Mouse (Mus musculus) retina, postnatal 1 day (tissue): ENCODE measurements at regions not wholly inside any gene's neighbourhood (a gene's known extent, or its start where the extent isn't known, plus 50 kb on each side); places are given as distances from the start of the nearest gene placed in this dataset.

Experiments
- DNase-seq: peaks from one replicate; pipeline ENCODE4 v3.0.0-alpha.2; 2012

DNA sequence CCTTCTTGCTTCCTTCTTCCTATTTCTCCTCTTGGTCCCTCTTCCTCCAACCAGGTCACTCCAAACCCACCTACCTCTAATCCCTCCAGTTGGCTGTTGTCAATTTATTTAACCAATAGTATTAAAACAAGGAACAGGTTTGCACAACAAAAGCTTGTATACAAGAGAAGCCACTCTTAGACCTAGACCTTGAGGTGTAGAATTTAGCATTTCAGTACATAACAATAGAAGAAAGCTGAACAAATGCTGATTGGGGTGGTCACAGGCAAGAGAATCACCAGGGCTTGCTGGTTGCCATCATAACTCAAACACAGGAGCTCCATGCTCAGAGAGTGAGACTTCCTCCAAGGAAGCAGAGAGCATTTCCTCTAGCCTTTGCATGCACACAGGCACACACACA is 272.2 kb downstream of the Slc30a10 start:
- no peak for DNase-seq

DNA sequence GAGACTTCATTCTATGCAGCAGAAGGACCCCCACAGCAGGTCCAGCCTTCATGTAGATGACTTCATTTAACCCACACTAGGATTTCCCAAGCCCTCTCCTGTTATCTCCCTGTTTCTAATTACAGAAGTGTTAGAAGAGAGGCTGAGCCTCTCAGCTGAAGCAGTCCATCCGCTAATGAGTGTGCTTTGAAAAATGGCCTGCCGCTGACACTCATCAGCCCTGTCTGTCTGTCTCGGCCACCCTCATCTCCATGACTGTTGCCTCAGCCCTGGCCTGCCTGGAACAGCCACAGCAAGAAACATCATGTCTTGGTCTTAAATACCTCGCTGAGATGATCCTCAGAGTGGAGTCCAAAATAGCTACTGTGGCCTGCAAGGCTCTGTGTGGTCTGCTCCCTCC is 273.1 kb downstream of the Slc30a10 start:
- peak; percentile 67 for DNase-seq

DNA sequence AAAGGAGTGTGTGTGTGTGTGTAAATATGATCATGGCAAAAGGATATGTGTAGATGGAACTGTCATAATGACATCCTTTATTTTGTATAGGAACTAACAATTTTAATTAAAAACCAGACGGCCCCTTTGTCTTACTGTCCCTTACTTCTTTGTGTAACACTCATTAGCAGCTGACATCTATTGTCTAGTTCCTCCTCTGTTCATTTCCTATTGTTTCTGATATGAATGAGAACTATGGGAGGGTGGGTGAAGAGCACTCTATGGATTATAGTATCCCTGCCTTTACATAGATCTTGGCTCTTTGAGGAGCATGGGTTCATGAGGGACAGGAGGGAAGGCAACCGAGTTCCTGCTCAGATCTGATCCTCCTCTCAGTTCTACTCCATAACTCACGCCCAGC is 273.8 kb downstream of the Slc30a10 start:
- peak; percentile 86 for DNase-seq

DNA sequence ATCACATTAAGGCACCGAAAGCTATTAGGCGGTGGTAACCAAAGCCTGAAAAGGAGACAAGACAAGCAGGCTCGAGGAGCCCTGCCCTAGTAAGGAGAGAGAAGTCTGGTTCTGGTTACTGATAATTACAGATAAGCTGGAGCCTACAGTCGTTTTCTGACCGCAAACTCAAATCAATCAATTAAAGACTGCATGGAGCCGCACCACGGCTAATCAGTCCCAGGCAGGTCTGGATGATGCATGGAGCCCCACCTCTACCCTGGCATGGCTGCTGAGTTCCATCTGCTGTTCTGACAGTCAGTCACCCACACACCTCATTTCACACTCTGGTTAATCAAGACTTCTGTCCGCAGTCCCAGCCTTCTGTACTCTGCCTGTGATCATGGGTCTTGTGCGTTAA is 276.4 kb downstream of the Slc30a10 start:
- peak; percentile 7 for DNase-seq

DNA sequence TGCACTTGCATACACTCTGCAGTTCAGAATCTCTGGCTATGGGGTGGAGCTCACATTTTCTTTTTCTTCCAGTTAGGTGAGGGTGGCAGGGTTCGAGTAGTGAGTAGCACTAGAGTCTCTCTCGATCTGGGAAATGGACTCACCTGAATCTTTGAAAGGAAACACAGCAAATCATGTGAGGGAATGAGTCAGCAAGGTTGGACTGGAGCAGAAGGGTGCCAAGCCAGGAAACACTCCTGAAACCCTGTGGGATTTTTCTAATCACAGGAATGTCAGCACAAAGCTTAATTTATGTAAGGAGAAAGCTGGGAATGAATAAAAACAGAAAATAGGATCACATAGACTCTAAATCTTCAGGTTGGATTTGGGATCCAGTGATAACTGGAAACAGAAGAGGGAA is 282.1 kb downstream of the Slc30a10 start:
- no peak for DNase-seq

DNA sequence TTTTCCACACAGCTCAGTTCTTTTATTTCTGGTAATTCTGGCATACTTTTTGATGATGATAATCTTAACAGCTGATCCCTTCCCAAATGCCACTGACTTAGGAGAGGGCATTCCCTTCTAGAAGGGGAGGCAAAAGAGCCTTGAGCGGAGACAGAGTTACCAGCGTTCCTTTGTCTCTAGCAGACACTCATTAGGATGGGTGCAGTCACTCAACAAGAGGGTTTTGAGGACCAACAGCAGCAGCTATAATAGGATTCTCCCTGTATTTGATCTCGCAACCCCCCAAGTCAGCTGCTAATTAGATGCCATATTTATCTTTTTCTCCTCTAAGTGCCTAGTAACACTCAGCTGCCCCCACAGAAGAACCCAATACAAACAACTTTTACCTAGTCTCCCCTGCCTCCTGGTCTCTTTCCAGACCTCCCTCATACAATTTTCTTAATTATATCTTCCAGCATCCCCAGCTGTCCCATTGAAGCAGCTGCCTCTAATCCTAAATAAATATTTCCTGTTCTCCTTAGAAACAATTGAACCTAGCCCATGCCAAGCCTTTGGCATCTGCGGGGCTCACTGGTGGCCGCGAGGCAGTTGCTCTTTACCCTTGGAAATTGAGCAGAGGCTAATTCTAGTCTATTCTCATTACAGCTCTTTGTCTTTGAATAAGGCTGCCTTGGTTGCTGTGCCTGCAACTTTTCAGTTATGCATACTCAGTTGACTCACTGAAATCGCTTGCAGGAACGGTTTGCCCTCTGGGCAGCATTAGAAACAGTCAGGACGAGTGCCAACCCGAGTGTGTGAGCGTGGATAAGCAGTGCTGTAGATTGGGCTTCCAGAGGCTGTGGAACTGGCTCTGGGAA is 286.6 kb downstream of the Slc30a10 start:
- peak; percentile 78 for DNase-seq

DNA sequence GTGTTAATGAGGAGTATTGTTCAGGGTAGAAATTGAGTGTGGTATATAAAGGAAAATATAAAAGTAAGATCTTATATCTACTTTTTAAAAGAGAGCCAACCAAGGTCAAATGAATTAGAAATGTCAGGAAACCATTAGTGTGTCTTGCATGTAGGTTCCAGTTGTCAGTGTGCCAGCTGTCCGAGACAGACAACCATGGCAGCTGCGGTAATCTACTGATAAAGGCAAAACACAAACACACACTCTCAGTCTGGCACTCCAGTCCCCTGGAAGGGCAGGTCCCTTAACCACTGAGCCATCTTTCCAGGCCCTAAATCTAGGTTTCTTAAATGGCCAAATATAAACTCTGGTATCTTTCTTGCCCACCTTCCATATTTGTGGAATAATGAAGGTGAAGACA is 294.6 kb downstream of the Slc30a10 start:
- no peak for DNase-seq

DNA sequence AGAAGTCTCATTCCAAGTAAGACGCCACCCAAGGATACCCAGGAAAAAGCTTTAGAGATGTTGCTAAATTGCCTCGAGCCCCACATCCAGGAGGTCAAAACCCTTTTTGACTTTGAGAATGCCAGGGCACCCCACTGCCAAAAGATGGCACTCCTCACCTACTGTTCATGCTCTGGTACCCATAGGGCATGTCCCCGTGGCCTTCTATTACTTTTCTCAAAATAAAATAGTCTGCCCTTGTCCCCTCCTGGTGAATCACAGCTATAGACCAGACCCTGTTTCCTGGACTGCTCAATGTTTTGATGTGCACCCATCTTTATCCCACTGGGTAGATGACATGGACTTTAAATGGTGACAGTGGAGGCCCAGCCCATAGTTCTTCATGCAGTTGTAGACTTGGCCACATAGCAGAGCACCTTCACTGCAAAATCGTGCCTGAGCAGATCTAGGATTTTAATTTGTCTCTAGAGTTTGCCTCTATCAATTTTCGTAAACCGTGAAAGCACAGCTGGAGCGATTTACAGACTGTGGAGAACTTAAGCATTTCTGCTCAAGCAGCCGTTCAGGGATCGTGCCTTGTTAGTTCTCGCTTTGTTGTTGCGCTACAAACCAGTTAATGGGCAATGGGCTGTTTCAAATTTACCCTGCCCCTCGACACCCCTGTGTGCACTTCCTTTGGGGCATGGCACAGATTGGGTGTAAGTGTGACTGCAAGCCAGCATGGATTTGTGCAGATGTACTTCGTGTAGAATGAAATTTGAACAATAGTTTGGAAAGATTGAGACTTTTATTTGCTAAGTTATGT is 300.0 kb downstream of the Slc30a10 start:
- peak; percentile 32 for DNase-seq

DNA sequence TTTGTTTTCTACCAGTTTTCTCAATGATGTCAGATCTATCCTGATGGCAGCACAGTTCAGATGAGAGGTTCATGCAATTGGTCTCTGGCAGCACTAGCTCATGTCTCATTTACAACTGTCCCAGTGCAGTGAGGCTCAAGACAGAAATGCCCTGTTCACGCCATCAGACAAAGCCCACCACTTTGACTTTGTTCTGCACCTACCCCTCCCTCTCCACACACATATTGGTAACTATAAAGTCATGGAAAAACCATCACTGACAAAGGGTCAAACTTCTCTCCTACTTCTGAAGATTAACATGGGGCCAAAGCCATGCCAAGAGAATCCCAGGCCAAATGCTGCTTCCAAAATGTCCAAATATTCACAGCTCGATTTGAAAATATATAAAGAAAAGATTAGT is 302.7 kb downstream of the Slc30a10 start:
- DNase-seq = no peak

DNA sequence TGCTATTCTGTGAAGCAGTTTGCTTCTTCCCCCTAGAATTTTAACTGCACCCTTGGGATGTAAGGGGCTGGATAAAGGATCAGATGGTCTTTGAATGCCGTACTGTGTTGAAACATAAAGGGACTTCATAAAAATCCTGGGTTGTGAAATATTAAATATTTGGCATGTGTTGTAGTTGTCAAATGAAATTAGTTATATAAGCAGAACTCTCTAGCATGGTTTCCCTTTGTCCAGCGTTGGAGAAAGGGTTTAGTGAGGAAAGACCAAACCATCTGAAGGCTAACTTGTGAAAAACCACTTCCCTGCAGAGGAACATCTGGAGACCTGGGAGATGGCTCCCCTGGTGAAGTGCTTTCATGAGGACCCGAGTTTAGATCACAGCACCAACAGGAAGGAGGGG is 319.6 kb downstream of the Slc30a10 start:
- no peak for DNase-seq

DNA sequence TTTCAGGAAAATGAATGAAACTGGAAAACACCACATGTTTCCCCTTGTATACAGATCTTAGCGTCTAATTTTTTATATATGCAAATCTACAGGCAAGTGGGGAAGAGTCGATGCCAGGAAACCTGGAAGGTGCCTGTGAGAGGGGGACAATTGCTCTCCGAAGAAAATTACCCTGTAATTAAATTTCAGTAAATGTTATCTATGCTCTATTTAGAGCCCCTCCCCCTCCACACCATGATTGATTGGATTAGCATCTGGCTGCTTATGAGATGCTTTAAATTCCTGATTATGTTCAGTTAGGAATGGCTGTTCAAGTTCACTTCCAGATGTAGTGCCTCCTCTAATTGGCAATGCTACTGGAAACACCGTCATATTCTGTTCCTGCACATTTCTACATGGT is 325.0 kb downstream of the Slc30a10 start:
- no peak for DNase-seq

DNA sequence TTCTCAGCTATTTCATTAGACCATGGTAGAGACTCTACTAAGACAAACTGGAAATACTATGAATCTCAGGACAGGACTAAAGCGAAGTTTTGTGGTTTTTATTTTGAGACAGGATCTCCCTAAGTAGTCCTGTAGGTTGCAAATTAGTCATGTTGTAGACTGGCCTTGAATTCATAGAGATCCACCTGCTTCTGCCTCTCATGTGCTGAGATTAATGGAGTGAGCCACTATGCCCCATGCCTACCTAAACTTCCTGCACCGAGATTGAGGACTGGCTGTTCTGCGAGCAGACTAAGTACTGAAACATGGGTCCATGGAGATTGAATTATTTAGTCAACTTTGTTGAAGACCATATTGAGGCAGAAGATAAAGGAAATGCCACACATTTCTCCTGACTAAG is 315.0 kb downstream of the Lyplal1 start:
- DNase-seq = no peak

DNA sequence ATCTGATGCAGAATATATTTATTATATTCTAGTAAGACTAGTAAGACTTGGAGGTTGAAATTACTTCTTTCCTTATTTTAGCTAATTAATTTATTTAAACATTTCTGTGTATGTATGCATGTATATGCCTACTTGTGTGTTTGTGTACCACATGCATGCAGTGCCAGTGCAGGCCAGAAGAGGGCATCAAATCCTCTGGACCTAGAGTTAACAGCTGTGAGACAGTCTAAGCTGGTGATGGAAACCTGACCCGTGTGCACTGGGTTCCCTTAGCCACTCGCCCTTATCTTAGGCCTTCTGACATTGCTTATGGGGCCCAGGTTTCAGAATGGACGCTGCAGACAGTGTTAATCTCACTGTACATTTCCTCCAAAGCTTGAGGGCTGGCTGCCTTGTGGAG is 302.2 kb downstream of the Lyplal1 start:
- no peak for DNase-seq

DNA sequence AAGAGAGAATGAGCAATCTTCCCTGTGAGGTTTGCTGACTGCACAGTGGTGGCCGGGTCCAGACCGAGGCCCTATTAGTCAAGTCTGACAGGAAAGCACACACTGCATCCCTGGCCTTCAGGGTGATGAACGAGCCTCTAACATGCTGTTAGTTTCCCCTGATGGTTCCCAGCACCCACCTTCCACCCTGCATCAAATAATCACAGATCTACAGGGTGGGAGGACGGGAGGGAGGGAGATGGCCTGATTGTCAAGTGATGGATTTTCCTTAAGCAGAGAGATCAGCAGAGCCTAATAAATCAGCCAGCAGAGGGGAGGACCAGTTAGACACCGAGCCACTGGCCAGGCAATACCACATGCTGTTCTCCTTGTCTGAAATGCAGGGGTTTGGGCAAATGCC is 298.1 kb downstream of the Lyplal1 start:
- DNase-seq = no peak

DNA sequence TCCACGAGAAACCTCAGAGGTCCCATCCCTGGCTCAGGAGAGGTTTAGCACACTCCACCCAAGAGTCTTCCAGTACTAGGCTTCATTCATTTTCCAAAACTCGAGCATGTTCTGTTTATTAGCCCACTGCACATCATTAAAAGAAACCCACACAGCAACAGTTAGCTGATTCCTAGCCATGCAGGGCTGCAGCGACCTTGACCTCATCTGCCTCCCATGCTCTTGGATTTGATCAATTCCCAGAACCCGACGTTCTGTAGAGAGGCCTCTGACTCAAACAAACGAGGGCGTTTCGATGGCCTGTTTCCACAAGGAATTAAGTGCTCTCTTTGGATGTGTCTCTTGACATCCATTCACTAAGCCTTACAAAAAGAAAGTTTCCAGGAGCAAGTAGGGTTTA is 294.9 kb downstream of the Lyplal1 start:
- no peak for DNase-seq

DNA sequence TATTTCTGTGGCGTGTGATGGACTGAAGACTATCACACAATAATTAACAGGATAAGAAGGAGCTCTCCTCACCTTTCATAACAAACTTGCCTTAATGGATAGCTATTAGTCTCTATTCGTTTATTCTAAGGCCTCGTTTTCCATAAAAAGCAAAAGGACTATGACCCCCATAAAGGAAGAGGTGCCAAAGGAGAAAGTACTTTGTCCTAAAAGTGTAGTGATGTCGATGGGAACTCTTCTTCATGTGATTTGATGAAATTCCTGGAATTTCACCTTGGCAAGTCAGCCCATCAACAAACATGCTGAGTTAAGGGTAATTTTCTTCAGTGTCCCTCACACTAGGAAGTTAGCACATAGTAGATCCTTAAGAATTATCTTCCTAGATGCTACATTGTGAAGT is 293.9 kb downstream of the Lyplal1 start:
- DNase-seq = no peak

DNA sequence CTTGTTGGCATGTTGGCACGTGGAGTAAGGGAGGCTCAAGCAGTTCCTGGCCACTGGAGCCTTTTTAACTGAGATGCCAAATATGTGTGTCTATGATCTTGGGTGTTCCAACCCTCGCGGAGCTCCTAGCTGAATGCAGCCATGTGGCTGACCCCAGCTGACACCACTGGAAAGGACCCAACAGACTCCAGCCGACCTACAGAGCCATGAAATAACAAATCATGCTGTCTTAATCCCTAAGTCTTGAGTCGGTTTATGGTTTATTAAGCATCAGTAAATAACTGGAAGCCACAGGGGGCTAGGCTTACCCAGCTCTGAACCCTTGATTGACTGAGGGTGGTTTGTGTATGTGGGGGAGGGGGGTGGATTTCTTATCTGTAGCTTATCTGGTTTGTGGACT is 293.2 kb downstream of the Lyplal1 start:
- peak; percentile 66 for DNase-seq

DNA sequence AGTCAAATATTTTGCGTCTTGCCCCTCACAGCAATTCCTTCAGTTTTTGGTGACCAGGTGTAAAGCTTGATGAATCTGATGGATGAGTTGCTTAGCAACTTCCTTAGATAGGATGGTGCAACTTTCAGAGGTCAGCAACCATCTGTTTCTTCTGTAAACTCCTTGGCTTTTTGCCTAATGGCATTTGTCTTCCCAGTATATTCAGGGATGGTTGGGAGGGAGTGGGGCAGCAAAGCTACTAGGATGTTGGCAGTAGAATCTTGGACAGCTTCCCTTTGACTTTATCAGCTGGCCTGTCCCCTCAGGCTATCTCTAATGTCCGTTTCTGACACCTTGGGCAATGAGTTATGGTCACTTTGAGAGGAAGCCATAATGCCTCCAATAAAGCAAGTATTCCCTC is 289.1 kb downstream of the Lyplal1 start:
- no peak for DNase-seq

DNA sequence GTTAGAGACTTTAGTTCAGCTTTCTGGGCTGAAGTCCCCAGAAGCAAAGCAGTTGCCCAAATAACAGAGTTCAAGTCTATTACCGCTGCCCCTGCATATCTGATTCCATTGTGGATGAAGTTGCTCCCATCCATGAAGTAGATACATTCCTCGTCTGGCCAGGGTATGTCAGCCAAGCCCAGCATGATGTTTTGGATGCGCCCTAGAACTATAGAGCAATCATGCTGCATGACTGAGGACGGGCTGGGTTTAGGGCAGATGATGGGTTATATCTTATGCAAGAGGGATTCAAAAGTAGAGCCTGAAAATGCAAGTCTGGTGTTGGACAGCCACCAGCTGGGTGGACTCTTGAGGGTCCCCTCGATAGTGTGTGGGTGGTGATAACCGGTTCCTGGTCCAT is 288.6 kb downstream of the Lyplal1 start:
- DNase-seq = no peak

DNA sequence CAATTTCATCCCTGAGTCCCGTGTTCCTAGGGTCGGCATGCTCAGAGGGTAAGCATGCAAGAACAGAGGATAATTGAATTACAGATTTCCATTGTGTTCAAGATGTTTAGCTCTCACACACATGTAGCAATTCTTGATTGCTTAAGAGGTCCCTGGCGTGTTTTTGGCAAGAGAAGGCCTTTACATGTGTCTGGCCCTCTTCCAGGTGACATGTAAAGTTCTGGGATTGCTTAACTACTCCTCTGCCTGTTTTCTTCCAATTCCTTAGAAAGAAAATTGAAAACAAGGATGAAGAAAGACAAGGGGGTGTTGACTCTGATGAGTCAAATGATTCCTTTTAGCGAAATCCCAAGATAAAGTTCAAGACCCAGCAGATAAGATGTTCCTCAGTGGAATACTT is 285.1 kb downstream of the Lyplal1 start:
- no peak for DNase-seq

DNA sequence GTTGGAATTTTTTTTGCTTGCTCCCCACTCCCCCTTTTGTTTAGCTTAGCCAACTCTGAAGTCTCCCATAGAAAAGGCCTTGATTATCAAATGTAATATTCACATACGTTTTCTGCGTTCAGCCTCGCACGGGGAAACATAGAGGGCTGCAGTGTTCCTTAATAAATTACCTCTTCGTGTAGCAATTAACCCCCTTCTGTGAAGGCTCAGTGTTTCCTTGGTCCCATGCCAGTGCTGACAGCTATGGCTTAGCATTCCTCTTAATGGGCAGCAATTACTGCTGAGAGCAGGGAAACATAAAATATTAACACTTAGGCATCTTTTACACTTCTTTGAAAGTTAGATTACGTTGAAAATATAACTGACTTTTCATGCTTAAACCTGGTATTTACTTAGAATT is 282.9 kb downstream of the Lyplal1 start:
- peak; percentile 92 for DNase-seq

DNA sequence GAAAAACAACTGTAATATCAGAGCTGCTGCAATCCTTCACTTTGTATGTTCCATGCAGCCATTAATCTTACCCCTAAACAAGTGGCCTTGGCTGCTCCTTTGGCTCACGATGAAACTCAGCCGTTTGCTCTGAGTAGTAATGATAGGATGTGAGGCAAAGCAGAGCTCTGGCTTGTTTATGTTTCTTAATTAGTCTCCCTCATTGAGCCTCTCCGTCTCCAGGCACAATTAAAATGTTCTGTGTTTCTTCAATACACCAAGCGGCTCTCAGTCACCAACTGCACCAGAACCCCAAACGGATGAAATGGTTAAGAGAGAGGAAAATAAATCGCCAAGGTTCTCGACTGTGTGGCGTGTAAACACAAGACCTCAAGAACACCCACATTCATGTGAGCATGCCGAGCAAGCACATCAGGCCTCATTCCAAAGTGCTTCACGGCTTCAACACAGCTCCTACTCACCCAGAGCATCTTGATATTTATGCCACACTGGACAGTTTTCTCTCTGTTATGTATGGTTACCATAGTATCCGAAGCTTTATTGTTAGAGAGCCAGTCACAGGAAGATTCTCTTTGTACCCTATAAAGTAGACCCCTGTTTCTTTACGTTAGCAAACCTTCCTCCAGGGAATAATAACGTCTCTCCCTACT is 280.4 kb downstream of the Lyplal1 start:
- DNase-seq = peak; percentile 64

DNA sequence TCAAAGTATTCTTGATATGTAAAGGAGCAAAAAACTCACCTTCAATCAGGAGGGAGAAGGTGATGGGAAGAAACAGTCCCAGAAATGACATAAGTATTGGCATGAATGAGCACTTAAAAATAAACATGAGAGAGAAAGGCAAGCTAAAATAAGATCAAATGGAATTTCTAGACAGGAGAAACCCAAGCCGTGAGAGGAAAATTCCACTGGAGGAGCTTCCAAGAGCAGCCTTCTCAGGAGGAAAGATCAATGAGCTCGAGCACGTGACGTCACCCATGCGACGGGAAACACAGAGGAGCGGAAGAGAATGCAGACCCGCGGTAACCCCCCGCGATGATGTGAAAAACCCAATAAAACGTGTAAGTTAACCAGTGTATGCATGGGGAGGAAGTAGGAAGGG is 274.6 kb downstream of the Lyplal1 start:
- no peak for DNase-seq

DNA sequence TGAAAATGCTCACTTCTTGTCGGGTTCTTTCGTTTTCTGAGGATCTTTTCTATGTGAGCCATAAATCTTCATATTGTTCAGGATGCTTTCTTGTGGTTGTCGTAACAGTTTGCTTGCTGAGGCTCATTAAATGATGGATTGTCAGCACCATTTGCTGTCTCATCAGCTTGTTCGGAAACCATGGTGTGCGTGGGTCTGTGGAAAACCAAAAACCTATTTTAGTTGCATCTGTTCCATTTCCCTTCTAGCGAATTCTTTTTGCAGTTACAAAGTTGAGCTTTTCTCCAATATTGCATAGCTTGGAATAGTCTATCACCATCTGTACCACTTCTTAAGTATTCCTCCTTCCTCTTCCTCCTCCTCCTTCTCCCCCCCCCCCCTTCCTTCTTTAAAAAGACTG is 269.9 kb downstream of the Lyplal1 start:
- no peak for DNase-seq
